Mouse (Mus musculus) adrenal gland, adult 18-20 months (tissue): Measurements from ENCODE around the gene Fam129b. TPM values are rescaled to one million over a fixed set of nuclear protein-coding genes. Genes with fewer than 3 reads are reported as not detected.

Experiments
- DNase-seq, 2 experiments: peaks; one replicate each; pipeline ENCODE4 v3.0.0; 2021 to 2022; ENCODE audit warnings: low spot score in 2 of 2
- total RNA-seq, 2 experiments: library from RNA; stranded (reverse); gene quantifications; 1 replicate in 1 of 2; 2 replicates in 1 of 2; pipeline ENCODE4 v1.2.3; 2021

Fam129b gene
- total RNA-seq, 2 experiments from 2014 or later: 19.1 to 32.7 TPM

DNA sequence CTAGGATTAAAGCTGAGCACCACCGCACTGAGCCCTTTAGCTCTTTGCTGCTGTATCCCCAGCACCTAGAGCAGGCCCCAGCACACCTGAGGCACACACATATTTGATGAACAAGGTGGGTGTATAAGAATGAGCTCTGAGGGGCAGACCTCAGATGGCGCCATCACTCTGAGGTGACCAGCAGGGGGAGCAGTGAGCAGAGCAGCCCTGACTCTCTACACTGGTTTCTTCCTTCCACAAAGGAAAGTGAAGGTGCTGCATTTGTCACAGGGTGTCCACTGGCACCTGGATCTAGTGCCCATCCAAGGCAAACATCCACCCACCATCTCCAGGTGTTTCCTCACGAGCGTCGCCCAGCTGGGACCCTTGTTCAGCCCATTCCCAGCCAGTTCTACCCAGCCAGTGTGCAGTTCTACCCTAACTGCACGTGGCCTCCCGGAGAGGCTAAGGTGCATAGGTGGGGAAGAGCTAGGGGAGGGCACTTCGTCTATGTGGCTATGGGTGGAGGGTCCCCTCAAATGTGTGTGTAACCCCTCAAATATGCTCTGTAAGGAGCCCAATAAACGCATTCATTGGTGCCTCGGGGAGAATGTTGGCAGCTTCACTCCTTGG lies 16.8 kb upstream of the Fam129b start:
- peak; percentile 51 to 68 for DNase-seq

DNA sequence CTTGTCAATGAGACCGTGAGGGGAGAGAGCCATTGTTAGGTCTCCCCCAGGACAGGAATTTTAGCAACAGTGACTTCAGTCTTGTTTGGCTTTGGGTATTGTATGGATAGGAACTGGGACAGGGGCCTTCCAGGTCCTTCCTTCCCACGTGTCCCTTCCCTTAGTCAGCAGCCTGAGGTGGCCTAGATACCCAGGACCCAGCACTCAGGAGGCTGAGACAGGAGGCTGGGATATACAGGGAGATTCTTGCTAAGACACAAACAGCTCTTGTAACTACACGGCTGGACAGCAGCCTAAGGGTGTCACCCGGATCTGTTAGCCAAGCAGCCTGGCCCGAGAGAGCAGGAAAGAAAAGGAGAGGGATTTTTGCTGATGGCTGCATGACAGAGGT lies 16.3 kb upstream of the Fam129b start:
- no peak for DNase-seq

DNA sequence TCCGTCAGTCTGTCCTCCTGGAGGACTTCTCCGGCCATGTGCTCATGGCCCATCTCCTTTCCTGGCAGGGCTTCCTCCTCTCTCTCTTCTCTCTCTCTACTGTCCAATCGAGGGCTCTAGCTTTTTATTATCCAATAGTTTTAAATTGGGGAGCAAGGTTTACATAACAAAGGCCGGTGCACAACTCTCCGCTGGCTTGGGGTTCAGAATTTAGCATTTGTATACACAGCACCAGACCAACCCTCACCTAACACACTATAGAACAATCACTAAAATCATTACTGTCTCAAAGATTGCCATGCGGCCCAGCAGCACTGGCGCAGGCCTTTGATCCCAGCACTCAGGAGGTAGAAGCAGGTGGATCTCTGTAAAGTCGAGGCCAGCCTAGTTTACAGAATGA lies 15.1 kb upstream of the Fam129b start:
- no peak for DNase-seq

DNA sequence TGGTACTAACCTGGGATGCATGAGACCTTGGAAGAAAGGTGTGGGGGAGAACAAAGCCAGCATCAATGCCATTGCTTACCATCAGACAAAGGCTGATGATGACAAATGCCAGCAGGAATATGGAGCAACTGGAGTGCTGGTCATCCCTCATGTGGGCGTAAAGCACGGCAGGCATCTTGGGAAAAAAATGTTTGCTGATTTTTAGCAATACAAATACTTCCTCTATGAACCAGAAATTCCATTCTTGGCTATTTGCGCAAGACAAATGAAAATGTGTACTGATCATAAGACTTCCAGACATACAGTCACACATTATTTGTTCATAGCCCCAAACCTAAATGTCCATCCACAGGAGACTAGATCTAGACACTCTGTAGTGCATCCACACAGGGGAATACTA lies 12.6 kb upstream of the Fam129b start:
- no peak for DNase-seq

DNA sequence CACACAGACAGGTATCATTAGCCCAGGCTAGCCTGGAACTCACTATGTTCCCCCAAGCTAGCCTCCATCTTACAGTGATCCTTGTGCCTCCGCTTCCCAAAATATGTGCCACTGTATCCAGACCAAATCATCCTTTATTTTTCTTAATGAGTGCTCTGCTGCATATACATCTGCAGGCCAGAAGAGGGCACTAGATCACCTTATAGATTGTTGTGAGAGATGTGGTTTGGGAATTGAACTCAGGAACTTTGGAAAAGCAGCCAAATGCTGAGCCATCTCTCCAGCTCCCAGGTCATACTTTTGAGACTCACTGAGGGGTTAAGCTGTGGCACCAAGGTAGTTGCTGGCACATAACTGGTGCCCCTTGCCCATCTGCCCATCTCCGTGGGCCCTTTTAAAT lies 11.2 kb upstream of the Fam129b start:
- no peak for DNase-seq

DNA sequence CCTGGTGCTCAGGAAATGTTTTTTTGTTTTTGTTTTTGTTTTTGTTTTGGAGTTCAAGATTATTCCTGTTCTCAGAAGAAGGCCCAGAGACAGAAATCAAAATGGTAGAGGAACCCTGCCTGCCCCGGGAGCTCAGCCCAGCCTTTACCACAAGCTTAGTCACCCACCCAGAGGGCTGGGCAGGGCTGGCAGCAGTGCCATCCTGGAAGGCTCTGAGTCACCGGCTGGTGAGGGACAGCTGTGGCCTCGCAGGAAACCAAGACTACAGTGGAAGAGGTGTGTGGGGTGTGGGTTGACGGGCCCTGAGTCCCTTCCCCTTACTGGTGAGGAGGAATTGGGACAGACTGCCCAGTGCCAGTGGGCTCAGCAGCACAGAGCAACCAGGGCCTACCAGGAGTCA lies 8.6 kb upstream of the Fam129b start:
- peak in 1 of 2 experiments; percentile 58 for DNase-seq

DNA sequence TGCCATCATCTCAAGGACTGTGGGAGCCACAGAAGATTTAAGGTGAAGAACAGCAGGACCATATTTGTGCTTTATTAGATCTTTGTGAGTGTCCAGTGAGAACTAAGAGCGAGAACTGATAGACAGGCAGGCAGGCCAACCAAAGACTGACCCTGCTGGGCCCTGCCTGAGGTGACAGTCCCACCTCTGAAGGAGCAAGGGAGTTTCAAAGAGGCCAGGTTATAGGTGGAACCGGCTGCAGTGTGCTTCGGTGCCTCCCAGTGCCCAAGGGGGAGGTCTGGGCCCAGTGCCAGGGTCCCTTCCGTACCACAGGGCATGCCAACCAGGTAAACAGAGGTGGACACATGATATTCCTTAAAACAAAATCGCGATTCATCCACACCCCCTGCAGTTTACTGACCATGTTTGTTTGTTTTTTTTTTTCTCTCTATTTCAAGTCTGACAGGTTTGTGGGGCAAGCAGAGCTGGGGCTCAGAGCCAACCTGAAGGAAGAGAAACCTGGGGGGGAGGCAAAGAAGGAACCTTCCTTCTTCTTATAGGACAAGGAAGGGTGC lies 6.1 kb upstream of the Fam129b start:
- no peak for DNase-seq

DNA sequence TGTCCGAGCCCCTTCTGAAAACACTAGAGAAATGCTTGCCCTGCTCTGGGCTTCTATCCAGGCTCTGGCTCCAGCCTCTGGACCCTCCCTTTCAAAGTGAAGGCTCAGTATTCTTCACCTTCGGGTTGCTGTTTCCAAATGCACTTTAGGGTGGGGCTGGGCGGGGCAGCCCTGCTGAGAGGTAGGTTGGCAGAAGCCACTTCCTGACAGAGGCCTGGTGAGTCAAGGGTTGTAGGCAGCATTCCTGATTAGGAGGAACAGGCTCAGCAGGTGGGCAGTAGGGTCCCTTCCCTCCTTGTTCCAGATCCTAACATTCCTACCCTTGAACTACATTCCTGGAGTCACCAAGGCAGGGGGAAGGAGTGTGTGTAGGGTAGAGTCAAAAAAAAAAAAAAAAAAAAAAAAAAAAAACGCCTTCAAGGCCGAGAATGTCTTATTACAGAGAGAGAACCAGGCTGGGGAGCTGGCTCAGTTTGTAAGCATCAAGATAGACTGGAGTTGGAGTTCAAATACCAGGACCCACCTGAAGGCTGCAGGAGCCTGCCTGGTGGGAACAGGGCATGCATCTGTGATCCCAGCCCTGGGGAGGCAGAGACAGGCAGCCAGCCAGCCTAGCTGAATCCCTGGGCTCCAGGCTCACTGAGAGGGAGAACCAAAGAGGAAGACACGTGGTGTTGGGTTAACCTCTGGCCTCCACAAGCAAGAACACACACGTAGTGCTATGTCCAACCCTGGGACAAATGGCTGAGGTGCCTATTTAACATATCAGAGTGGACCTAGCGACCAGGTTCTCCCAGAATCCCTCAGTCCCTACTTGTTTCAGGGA lies 5.4 kb upstream of the Fam129b start:
- no peak for DNase-seq

DNA sequence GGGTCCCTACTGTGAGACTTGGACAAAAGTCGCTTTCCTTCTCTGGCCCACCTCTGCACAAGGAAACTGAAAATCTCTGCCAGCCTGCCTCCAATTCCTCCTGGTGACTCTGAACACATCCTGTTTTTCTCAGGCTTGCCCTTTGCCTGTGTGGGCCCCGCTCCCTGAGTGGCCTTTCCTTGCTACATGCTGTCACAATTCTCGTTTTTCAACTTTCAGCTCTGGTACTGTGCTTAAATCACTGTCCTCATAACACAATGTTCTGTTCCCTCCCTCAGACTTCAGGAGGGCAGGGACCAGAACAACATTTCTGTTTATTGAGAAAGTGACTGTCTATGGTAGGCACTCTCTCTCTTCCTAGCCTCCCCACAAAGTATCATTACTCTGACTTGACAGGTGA lies 1.8 kb upstream of the Fam129b start:
- no peak for DNase-seq

DNA sequence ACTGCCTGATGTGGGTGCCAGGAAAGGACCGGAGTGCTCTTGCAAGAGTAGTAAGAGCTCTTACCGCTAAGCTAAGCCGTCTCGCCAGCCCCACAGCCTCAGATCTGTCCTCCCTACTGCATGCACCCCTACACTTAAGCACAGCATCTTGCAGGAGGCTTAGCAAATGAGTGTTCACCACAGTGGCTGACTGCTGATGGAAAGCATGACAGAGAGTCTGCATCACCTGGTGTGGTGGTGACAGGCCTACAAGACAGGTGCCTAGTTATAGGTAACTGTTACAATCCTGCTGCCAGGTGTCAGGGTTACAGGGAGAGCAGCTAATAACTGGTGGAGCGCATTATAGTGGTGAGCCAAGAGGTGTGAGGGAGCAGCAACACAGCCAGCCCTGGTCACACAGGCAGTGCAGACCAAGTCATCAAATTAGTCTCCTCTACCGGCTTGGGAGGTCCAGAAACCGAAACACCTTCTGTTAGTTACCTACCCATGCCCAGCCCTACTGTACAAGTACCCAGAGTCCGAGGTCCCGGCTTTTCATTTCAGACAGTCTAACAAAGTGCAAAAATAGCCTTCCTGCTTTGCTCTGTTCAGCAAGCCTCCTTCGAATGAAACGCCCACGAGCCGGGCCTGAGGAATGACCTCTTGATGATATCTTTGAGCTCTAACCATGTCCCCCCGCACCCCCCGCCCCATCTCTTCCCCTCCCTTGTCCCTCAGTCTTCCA lies 801 bp upstream of the Fam129b start:
- no peak for DNase-seq

DNA sequence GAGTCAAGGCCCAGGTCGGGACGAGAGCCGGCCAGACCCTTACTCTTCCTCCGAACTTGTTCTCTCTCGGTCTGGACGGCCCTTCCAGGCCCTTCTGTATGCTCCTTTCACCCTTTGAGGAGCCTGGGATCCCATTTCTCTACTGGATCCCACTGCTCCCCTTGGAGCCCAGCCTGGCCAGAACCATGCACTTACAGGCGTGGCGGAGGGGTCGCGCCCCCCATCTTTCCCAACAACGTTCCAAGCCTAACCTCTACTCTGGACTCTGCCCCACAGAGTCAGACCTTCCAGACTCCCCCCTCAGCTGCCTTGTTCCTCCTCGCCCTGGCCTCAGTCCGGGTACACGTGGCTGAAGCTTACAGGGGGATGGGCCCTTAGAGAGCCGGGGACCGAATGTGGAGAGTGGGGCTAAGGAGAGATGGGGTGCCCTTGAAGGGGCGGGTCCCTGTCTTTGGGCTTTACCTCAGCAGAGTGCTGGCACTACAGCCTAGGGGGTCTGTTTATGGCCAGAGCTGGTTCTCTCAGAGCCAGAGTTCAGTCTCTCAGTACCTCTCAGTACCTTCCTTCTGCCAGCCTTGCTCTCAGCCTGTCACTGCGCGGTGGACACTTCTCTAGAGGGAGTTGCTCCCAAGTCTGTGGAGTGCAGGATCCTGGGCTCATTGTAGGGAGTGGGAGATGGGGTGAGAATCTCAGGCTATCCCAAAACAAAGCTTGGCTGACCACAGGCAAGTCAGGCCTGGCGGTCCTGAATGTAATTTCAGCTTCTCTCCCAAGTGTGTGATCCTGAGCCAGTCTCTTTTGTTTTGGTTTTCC lies 782 bp downstream of the Fam129b start:
- DNase-seq: no peak

DNA sequence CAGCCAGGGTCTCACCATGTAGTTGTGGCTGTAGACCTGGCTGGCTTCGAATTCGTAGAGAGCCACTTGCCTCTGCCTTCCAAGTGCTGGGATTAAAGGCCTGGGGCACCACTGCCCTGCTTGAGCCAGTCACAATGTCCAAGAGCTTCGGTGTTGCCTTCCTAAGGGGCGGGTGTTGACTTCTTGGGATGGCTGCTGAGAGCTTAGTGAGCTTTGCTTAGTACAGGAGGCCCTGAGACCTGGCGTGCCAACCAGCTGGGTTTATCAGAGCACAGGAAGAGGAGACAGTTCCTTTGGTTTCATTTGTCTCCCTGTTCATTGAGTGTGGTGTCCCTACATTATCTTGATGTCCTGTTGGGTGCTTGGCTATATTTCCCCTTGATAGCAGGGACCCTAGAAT lies 1.4 kb downstream of the Fam129b start:
- DNase-seq: no peak

DNA sequence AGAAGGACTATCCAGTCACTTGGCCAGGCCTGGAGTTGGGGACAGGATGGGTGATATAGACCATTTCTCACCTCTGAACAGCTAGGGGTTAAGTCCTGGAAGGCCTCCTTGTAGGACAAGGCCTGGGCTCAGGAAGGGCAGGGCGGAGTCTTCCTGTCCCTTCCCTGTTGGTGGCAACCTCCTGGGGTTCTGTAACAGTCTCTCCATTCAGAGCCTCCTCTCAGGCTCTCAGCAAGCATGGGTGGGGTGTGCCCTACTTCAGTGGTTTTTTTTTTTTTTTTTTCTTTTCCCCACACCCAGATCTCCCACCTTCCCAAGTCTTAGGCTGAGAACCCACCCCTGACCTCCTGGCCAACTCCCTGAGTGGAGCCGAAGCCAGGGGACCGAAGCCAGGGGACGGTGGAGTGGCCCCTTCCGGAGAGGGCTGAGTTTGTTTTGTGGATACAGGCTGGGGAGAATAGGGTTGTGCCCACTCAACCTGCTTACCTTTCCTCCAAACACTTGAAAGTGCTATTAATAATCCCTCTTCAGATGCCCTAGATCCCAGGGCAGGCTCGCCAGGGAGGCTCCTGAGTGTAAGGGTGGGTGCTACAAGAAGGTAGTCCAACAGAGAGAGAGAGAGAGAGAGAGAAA lies 2.0 kb downstream of the Fam129b start:
- no peak for DNase-seq

DNA sequence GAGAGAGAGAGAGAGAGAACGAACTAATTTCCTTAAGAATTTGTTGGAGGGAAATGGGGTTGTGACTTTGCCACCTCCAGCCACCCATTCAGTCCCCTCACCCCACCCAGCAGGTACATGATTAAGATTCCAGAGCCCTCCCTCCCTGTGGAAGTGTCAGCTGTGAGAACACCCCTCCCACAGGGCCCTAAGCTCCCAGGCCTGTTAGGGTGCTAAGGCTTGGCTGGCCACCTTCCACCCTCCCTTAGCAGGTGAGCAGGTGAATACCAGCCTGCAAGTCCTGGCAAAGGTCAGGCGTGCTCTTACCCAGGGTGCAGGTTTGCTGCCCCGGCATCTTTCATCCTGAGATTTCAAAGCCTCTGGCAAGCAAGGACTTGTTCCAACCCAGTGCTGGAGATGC lies 2.5 kb downstream of the Fam129b start:
- DNase-seq: no peak

DNA sequence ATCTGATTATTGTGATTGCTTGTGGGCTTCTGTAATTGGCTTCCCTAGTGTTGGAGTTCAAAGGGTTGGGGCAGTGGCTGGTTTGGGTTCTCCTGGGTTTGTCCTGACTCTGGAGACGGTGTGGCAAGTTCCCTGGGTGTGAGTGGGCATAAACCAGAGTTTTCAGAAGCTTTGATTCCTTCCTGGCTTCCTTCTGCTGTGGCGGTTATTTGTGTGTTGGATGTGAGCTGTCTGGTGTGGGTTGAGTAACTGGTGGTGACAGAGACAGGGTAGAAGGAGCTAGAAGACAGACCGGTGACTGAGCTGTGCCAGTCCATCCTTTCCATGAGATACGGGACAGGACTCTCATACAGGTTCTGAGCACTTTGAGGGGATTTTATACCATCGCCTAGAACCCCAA lies 3.7 kb downstream of the Fam129b start:
- DNase-seq: no peak

DNA sequence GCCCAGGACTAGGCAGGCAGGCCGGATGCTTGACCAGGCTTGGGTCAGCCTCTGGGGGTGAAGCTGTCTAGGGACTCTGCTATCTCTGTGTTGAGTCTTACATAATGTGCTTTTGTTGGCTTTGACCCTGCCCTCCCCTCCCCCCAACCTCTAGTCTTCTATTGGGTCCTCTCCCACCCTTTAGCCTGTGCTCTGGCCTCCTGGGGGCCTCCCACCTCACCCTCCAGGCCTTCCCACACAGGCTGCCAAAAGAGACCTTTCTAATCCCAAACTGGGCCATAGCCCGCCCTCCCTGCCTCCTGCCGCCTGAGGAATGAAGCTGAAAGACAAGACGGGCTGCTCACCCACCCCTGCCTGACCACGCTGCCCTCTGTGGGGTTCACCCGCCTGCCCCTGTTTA lies 5.1 kb downstream of the Fam129b start:
- no peak for DNase-seq

DNA sequence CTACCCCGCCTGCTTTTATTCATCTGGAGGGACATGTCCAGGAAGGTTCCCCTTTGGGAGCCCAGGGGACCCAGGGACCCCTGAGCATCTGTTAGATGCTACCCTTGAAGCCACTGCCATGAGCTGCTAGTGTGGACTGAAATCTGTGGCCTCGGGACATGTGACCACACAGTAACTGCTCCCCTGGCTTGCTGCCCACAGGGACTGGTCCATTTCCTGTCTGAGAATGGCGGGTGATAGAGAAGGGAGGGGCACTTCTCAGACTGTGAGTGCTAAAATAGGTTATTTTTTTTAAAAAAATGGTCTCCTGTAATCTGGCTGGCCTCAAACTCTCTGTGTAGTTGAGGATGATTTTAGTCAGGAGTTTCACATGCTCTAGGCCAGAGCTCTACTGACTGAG lies 5.8 kb downstream of the Fam129b start:
- DNase-seq: peak; percentile 38 to 73

DNA sequence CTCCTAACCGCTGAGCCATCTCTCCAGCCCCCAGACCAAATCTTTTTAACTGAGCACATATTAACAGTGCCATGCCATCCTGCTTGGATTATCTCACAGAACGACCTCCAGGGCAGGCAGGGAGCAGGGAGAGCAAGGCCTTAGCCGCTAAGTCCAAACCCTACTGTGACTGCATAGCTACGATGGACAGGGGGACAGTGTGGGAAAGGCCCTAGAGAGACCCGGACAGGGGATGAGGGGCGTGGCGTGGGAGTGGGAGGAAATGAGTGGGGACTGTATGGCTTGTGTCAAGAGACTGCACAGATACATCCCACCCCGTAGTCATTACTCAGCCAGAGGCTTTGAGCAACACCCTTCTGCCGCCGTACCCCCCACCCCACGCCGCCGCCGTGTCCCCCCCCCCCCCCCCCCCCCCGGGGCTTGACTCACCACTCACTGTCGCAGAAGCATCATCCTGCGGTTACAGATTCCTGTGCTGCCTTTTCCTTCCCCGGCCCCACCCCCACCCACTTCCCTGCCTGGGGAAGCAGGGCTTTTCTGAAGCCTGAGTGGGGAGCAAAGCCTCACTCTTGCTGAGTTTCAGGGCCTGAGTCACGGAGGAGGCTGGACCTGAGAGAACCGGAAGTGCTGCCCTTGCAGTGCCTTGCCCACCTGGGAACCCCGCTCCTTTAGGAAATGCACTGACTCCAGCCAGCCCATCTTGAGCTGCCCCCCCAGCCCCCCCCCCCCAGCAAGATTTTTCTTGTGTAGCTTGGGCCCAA lies 6.5 kb downstream of the Fam129b start:
- peak; percentile 23 to 53 for DNase-seq

DNA sequence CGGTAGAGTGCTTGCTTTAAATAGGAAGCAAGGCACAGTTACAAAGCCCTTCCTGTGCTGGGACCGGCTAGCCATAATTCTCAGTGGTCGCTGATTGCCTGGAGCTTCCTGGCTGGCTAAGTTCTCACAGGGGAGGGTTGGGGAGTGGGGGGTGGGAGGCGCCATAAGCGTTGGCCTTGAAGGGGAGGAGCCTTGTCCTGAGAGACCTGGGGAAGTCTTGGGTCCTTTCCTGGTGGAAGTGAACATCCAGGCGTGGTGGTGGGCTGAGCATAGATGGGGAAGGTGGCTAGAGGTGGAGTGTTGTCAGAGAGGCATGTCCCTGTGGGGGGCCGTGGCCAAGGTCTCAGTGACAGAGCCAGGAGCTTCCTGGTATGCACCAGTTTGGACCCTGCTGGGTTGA lies 8.8 kb downstream of the Fam129b start:
- no peak for DNase-seq

DNA sequence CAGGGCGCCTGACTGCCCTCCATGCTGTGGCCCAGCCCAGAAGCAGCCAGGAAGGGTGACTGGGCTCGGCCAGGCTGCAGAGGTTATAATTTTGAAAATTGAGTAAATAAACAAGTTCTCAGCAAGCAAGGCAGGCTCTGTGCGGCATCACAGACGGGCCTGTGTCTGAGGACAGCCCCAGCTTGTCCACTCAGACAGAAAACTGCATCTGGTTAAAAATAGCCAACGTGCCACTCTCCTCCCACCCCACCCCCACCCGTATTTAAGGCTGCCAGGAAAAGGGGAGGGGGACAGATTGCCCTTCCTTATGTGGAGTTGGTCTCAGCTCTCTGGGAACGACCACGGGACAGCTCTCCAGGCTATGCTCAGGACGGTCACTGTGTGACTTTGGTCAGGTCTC lies 12.1 kb downstream of the Fam129b start:
- no peak for DNase-seq
